Mouse (Mus musculus): ENCODE measurements at regions not wholly inside any gene's neighbourhood (a gene's known extent, or its start where the extent isn't known, plus 50 kb on each side); places are given as distances from the start of the nearest gene placed in this dataset.

- DNase-seq (ENCODE audit: low spot score in 2 of 2), result no peak
Observed at GRCm38 (mm10) chr3:150752787-150753186, 684.9 kb upstream of the Adgrl4 start.

- no peak for DNase-seq (ENCODE audit: low spot score in 2 of 2)
Observed at GRCm38 (mm10) chr3:150759854-150760253, 677.8 kb upstream of the Adgrl4 start.

DNA sequence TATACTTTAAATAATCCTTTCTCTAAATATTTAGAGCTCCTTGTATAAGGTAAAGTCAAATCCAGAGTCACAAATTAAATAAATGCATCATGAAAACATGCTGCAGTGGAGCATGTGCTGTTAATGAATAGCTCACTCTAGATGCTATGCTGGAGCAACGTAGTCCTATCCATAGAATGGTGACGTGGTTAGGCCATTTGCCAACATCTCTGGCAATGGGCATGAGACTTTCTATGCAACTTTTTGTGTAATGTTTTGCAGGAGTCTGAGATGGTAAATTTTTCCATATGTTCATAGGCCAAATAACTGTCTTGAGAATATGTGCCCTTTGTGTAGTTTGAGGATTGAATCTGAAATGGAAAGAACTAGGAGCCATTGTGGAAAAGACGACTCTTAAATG is 653.1 kb upstream of the Adgrl4 start:
- DNase-seq (ENCODE audit: low spot score in 2 of 2), result no peak

- DNase-seq (ENCODE audit: low spot score in 2 of 2), result no peak
Observed at GRCm38 (mm10) chr3:150817807-150818206, 619.9 kb upstream of the Adgrl4 start.

- DNase-seq (ENCODE audit: low spot score in 2 of 2), result no peak
Observed at GRCm38 (mm10) chr3:150819369-150819768, 618.3 kb upstream of the Adgrl4 start.

GRCm38 (mm10) chr3:150820039-150820438 is 617.6 kb upstream of the Adgrl4 start:
- DNase-seq (ENCODE audit: low spot score in 2 of 2), result no peak

- DNase-seq (ENCODE audit: low spot score in 2 of 2), result no peak
Observed at GRCm38 (mm10) chr3:150846029-150846428, 591.7 kb upstream of the Adgrl4 start.

DNA sequence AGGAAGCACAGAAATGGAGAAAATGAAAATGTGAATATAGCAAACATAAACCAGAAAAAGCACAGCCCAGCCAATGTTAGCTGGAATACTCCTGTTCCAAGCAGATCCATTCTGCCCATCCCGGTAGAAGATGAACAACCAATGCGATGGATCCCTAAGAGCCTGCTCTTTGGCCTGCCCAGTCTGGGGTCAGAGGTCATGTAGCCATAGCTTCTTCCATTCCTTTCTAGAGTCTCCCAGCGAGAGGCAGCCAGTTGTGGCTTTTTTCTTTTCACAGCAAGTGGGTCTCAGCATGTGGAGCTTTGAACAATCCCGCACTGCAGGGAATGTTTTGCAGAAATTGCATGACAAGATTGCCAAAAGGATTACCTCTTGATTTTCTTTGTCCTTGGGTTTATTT is 585.6 kb upstream of the Adgrl4 start:
- DNase-seq (ENCODE audit: low spot score in 2 of 2), result no peak

DNA sequence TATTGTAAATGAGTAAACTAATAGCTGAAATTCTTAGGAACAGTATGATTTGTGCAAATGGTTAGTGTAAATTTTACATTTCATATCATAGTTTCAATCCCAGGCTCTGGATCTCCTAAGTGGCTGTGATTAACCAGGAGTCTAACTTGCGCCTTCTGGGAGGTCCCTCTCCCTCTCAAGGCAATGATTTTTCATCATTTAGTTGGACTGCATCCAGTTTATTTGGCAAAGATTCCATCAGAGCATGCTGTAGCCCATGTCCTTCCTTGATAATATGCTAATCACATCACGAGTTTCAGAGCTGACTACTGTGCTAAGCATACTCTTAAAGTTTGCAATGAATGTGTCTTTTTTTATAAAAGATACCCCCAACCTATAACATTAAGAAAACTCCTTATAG is 541.0 kb upstream of the Adgrl4 start:
- DNase-seq (ENCODE audit: low spot score in 2 of 2), result no peak

GRCm38 (mm10) chr3:150910091-150910490 is 527.6 kb upstream of the Adgrl4 start:
- DNase-seq (ENCODE audit: low spot score in 2 of 2), result no peak

- DNase-seq (ENCODE audit: low spot score in 2 of 2), result no peak
Observed at GRCm38 (mm10) chr3:150954897-150955296, 482.8 kb upstream of the Adgrl4 start.

DNA sequence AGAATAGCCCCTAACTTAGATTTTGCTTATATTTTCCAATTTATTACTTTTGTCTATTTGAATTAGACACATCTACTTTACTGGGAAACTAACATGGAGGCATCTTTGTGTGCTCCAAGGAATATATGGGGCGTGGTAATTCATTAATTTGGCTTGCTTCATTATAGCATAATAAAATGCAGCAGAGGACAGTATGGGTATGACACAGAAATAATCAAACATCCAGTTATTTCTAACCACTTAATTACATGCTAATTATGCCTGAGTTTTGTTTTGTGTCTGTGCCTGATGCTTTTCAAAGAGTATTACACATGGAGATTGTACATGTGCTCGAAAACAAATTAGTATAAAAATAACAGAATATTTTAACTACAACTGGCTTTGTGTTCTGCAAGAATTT is 438.0 kb upstream of the Adgrl4 start:
- no peak for DNase-seq (ENCODE audit: low spot score in 2 of 2)

DNA sequence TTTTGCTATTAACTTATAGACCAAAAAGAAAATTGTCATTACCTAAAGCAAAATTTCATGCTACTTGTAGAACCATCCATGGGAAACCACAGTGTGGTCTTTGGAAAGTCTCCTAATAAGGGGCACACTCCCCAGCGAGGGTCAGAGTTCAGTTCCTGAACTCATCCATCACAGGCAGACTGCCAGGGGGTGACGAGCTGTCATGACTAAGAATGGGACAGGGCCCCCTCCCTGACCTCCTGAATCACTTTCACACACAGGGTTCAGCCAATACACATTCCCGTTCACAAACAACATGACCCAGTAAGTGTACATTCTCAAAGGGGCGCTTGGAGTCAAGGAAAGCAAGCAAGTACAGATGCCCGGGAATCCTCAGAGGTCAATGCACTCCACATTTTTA is 437.5 kb upstream of the Adgrl4 start:
- DNase-seq (ENCODE audit: low spot score in 2 of 2), result no peak

GRCm38 (mm10) chr3:151001881-151002412 is 435.7 kb upstream of the Adgrl4 start:
- DNase-seq (ENCODE audit: low spot score in 2 of 2), result no peak

GRCm38 (mm10) chr3:151003524-151003923 is 434.2 kb upstream of the Adgrl4 start:
- no peak for DNase-seq (ENCODE audit: low spot score in 2 of 2)

- no peak for DNase-seq (ENCODE audit: low spot score in 2 of 2)
Observed at GRCm38 (mm10) chr3:151003990-151004389, 433.7 kb upstream of the Adgrl4 start.

DNA sequence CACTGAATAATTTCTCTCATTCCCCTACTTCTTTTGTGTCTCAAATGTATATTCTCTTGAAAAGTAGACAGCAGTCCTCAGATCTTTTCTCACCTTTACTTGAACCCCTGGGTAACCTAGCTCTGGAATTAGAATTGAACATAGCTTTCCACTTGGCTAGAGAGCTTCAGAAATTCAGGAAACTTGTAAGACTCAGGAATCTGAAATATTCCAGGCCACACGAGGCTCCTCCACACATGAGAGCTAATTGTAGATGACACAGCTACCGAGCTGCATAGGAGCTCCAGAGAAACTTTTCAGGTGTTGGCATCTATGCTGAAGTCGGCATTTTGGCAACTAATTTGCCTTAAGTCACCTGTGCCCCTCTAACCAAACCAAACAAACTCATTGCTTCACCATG is 417.7 kb upstream of the Adgrl4 start:
- DNase-seq (ENCODE audit: low spot score in 2 of 2), result no peak

GRCm38 (mm10) chr3:151057491-151057890 is 380.2 kb upstream of the Adgrl4 start:
- no peak for DNase-seq (ENCODE audit: low spot score in 2 of 2)

DNA sequence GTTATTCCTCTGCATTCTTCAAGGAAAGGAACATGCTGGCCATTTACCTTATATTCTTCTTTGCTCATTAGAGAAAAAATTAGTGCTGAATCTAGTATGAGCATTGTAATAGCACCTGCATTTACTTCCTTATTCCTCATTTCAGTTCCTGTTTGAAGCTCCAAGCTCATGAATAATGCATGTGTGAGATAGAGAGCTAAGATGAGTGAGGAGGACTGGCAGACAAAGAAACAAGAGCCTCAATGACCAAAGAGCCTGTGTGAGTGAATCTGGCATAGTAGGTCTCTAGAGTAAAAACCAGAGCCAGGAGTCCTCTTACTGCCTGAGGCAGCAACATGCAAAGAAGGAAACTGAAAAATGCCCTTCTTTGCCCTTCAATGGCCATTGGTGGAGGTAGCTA is 365.4 kb upstream of the Adgrl4 start:
- no peak for DNase-seq (ENCODE audit: low spot score in 2 of 2)

DNA sequence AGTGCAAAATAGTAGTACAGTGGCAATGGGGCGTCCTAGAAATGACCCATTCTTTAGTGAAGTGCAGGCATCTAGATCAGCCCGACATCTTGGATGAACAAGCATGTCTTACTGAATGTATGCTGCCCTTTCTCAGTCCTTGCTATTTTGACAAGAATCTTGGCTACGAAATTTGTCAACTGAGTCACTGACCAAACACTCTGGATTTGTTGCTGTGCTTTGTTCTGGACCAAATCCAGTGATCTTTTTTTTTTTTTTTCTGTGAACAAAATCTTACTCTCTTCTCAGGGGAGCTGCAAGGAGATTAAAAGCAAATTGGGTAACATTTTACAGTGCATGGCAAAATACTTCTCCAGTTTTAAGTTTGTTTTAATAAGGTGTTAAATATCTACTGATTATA is 320.9 kb upstream of the Adgrl4 start:
- no peak for DNase-seq (ENCODE audit: low spot score in 2 of 2)

DNA sequence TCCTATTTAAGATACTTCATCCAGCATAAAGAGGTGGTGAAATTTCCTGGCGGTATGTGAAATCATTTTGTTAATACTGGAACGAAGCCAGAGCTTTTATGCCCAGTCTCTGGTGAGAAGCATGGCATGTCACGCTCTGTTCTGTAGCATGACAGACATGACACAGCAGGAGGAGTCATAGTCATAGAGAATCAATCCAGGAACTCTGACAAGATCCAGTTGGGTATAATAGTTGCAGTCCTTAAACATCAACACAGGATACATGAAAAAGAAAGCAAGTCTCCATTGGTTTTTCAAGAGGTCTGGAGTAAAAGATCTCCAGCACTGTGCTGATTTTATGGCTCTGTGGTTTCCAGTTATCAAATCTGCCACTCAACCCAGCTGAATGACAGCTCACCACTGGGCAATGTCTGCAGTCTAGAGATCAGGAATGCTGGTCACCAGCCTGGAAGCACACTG is 320.1 kb upstream of the Adgrl4 start:
- no peak for DNase-seq (ENCODE audit: low spot score in 2 of 2)

DNA sequence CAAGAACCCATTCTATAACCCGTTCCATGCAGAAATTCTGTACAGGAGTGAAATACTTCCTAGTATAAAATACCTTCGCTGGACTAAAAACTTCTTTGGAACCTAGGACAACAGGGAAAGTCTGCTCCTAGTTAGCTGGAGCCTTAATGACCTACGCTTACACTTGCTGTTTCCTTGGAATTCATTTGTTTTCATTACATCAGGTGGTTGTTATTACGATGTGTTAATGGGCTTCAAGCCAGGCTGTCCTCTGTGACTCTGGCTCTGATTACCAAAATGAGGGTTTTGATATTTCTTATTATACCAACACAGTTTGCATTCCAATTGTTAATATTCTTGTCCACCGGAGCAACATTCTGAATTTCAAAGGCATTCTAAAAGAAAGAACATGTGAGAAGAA is 313.6 kb upstream of the Adgrl4 start:
- DNase-seq (ENCODE audit: low spot score in 2 of 2), result no peak

DNA sequence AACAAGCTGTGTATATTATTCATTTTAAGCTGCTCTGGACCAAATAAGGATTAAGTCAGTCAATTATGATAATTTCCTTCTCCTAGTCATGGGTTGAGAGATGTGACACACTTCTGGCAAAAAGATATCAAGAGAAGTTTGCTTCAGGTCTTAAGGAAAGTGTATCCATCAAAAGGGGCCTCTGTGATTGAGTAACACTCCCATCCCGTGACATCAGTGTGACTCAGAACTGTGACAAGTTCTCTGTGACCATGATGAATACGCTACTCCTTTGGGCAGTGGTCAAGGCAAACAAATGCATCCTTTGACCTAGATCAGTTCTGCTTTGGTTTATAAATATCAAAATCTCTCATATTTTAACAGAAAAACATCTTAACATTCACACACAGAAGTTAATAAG is 290.8 kb upstream of the Adgrl4 start:
- DNase-seq (ENCODE audit: low spot score in 2 of 2), result no peak

- DNase-seq (ENCODE audit: low spot score in 2 of 2), result no peak
Observed at GRCm38 (mm10) chr3:151153340-151153739, 284.3 kb upstream of the Adgrl4 start.
